Mouse (Mus musculus): ENCODE measurements around the gene Rnd2.
"Not testable (repeated sequence)": the region's sequence is repeated elsewhere in the genome, so short reads cannot be mapped to it uniquely, and the experiment has no call there.

Rnd2 gene

DNA sequence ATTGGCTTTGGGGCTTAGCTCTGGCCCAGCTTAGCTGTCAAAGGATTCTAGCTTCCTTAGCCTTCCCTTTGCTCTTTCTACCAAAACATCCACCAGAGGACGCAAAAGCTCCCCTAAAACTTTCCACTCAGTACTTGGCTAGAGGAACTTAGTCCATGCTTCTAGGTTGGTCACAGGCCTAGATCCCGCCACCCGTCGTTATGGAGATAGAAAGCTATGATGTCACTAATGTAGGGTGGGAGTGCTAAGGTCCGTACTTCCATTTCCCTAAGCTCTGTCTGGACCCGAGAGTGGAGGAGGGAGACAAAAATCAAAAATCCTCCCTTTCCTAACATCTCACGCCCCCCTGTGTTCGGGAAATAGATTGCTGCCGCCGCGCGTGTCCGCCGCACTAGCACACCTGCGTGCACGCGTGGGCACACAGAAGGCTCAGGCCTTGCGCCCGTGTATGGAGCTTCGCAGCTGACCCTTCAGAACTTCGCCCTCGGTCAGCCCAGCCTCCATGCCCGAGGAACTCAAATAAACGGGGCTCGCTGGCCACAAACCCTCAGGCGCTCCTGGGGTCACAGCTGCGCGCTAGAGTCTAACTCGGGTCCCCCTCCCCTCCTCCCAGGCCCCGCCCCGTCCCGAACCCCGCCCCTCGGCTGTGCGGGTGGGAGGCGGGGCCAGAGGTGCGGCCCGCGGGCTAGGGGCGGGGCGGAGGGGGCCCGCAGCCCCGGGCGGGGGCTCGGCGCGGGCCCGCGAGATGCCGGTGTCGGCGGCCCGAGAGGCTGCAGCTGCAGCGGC is 2.9 kb downstream of the Rnd2 start:
- 0 out of 2 replicates have a peak, but pooled peaks have one; percentile 26 for ATAC-seq (ENCODE audit: insufficient number of reproducible peaks, low FRiP score, low TSS enrichment)

DNA sequence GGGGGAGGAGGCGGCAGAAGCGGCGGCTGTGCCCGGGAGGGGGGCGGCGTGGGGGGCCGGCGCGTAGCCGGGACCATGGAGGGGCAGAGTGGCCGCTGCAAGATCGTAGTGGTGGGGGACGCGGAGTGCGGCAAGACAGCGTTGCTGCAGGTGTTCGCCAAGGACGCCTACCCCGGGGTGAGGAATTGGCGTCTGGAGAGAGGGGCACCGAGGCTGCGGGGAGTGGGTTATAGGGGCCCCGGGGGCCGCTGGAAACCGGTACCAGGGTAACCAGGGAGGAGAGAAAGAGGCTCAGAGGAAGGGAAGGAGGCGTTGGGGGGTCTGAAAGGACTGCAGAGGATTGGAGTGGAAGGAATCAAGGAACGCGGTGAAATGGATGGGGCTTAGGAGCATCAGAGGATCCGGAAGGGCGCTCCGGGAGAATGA is 3.5 kb downstream of the Rnd2 start:
- no peak for ATAC-seq (ENCODE audit: insufficient number of reproducible peaks, low FRiP score, low TSS enrichment)

DNA sequence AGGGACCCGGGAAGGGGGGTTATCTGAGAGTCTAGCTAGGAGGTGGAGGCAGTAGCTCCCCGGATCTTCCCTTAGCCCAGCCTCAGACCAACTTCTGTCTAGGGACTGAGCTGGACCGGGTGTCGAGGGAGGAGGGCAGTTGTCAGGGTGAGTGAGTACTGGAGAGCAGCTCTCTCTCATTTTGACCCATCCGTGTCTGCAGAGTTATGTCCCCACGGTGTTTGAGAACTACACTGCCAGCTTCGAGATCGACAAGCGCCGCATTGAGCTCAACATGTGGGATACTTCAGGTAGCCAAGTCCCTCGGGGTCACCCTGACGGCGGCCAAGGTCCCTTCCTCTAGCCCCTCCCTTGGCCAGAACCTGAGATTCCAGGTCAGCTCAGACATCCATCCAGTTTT is 3.9 kb downstream of the Rnd2 start:
- no peak for ATAC-seq (ENCODE audit: insufficient number of reproducible peaks, low FRiP score, low TSS enrichment)

DNA sequence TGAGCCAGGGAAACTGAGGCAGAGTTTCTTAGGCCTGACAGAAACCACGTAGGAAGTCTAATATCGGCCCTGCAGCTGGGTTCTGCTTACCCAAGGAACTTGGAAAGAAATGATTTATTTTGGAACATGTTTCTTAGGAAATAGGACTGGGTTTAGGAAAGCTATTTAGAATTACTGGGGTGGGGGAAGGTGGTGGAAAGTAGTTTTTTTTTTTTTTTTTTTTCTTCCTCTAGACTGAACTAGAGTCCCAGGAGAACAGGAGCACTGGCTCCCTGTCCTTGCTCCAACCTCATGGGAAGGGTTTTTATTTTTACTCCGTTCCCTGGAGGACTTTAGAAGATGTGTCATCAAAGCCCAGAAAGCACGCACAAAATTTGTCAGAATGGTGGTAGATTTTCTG is 4.4 kb downstream of the Rnd2 start:
- no peak for ATAC-seq (ENCODE audit: insufficient number of reproducible peaks, low FRiP score, low TSS enrichment)

DNA sequence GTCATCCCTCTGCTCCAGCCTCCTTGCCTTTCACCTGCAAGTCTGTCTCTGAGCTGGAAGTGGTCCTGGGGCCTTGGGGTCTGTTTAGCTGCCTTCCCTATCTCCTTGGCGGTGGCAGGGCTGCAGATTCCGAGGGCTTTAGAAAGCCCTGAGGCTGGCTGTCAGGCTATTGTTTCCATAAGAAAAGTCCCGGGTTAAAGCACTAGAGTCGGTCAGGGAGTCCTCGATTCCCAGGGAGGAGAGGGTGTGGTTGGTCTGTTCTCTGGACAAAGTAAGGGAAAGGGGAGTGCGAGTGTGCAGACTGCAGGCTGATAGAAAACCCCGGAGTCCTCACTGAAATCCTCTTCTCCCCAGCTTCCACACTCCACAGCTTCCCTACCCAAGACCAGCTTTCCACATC is 5.4 kb downstream of the Rnd2 start:
- ATAC-seq (ENCODE audit: insufficient number of reproducible peaks, low FRiP score, low TSS enrichment) = no peak

DNA sequence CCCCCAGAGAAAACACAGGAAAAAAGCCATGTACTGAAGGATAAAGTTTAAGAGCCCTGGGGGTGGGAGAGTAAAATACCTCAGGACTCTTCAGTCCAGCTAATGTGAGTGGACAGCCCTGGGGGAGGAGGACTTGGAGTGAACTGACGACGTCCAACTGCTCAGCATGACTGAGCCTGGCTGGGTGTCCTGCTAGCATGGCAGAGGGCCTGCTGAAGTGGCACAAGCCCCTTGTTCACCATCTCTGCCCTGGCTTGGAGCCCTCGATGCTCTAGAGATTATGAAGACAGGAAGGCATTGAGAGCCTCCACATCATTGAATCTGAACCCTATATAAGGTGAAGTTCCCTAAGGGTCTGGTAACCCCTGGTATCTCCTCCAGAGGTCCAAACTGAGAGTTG is 7.1 kb downstream of the Rnd2 start:
- ATAC-seq (ENCODE audit: insufficient number of reproducible peaks, low FRiP score, low TSS enrichment) = no peak

DNA sequence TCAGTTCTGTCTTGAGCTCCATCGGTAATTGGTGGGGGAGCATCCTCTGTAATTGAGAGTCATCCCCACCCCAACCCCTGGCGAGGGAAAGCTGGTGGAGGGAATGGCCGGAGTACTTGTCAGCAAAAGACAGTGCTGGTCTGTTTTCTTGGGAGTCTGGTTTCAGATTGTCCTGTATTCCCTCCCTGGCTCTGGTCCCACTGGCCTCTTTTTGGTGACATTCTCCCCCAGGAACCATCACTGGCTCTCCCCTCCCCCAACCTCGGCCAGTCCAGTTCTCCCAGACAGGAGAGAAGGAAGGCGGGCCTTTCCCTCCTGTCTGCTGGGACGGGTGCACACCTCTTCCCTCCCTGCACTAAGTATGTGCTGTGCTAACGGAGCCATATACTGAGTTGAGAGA is 7.5 kb downstream of the Rnd2 start:
- no peak for ATAC-seq (ENCODE audit: insufficient number of reproducible peaks, low FRiP score, low TSS enrichment)

DNA sequence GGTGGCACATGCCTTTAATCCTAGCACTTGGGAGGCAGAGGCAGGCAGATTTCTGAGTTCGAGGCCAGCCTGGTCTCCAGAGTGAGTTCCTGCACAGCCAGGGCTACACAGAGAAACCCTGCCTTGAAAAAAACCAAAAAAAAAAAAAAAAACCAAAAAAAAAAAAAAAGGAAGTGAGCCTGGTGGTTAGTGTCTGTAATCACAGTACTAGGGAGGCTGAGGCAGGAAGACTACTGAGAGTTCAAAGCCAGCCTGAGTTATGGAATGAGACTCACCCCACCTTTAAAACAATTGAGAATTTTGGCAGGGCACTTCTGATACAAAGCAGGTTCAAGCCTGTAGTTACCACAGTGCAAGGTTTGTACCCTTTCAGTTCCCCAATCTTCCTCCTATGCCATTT is 8.9 kb downstream of the Rnd2 start:
- not testable (repeated sequence) for ATAC-seq (ENCODE audit: insufficient number of reproducible peaks, low FRiP score, low TSS enrichment)

DNA sequence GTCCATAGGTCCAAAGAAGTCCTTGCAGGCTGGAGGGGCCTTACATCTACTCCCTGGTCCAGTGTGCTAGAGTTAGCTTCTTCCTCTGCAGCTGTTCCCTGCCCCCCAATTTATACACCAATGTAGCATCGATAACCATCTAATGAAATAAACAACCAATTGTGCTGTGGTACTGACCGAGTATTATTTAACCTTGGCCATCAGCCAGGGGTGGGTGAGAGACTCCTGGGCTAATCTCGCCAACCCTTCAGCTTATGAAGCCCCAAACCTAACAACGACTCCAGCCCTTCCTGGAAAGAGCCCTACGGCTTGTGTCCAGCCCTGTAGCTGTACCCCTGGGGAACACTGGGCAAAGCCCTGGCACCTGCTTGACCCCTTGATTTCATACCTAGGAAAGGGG is 9.5 kb downstream of the Rnd2 start:
- no peak for ATAC-seq (ENCODE audit: insufficient number of reproducible peaks, low FRiP score, low TSS enrichment)

DNA sequence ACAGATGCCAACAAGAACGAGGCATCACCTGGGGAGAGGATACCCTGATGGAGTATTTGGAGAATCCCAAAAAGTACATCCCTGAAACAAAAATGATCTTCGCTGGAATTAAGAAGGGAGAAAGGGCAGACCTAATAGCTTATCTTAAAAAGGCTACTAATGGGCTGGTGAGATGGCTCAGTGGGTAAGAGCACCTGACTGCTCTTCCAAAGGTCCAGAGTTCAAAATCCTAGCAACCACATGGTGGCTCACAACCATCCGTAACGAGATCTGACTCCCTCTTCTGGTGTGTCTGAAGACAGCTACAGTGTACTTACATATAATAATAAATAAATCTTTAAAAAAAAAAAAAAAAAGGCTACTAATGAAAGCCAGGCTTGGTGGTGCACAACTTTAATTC is 11.6 kb downstream of the Rnd2 start:
- not testable (repeated sequence) for ATAC-seq (ENCODE audit: insufficient number of reproducible peaks, low FRiP score, low TSS enrichment)

DNA sequence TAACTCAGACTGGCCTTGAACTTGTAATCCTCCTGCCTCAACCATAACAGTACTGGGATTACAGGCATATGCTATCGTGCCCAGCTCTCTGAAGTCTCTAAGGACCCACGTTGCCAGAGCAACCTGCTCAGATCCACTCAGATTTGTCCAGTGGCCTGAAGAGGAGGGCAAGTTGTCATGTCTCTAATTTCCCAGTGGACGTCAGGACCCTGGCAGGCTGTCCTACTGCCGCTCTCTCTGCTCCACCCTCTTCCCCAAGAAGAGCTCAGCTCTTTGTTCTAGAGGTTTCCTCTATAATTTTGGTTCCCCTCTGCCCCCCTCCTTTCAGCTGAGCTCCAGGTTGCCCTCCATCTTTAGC is 12.4 kb downstream of the Rnd2 start:
- ATAC-seq (ENCODE audit: insufficient number of reproducible peaks, low FRiP score, low TSS enrichment) = no peak

DNA sequence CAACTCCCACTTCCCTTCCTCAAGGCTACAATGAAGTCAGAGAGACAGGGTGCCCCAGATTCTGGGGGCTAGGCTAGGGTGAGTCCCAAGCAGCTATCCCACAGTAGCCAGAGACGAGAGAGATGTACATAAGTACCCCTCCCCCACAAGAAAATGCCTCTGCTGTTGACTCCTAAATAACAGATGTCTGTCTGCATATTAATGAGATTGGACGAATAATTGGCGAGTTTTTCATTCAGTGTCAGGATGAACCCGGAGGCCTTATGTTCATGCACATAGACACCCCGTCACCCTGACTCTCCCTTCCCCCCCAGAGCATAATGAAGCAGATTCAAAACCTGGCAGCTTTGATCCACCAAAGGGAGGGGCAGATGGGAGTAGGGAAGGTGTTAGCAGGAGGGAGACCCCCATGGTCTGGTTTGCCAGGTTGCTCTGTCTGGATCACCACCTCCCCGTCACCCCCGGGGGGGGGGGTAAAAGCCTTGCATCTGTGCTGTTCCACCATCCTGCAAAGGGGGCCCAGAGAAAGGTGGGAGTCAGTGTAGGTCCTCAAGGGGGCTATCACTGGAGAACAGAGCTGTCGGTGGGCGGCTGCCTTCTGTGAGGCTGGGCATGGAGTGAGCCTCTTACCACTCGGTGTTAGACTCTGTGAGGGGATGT is 12.9 kb downstream of the Rnd2 start:
- no peak for ATAC-seq (ENCODE audit: insufficient number of reproducible peaks, low FRiP score, low TSS enrichment)

DNA sequence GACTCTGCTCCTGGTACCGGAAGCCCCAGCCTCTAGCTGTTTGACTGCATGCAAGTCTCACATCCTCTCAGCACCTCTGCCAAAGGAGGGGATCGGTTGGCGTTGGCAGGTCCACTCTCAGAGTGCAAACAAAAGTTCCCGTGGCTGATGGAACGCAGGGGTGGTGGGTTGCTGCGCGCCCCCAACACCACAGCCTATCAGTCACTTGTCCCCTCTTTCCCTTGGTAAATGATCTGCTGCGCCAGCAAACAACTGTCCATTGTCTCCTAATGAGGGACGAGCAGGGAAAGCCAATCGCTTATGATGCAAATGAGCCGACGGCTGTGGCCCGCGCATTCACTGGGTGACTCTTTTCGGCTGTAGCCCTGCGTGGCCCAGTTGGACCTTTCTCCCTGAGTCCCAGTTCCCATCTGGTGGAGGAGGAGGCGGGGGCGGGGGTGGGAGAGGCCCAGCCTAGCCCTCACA is 14.4 kb downstream of the Rnd2 start:
- no peak for ATAC-seq (ENCODE audit: insufficient number of reproducible peaks, low FRiP score, low TSS enrichment)

DNA sequence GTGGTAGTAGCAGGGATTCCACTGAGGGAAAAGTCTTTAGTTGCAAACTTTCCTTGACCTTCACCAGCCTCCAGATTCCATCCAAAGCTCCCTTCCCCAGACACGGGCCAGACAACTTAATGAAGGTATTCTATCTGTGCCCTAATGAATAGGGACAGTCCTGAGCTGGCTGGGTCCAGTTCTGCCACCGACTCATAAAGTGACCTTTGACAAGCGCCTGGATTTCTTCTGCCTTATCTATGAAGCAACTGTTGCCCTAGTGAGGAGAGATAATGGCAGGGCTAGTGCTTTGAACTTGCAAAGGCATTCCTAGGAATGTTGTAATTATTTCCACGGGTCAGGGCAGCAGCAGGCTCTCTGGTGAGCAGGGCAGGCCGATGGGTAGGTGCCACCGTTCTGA is 16.1 kb downstream of the Rnd2 start:
- ATAC-seq (ENCODE audit: insufficient number of reproducible peaks, low FRiP score, low TSS enrichment) = no peak

DNA sequence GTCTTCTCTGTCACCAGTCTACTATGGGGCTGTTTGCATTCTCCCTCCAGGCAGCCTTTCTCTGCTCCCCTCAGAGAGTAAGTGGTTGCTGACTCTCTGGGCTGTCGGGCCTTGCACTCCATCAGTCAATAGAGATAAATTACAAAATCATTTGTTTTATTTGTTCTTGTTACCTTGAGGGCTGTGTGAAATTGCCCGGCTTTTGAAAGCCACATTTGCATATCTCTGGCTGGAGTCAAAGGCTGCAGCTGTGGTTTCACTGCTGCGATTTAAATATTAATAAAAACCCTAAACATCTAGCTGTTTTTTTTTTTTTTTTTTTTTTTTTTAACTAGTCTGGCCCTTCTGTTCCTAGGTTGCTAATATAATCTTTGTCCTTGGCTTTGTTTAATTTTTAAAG is 19.0 kb downstream of the Rnd2 start:
- ATAC-seq (ENCODE audit: insufficient number of reproducible peaks, low FRiP score, low TSS enrichment) = no peak

DNA sequence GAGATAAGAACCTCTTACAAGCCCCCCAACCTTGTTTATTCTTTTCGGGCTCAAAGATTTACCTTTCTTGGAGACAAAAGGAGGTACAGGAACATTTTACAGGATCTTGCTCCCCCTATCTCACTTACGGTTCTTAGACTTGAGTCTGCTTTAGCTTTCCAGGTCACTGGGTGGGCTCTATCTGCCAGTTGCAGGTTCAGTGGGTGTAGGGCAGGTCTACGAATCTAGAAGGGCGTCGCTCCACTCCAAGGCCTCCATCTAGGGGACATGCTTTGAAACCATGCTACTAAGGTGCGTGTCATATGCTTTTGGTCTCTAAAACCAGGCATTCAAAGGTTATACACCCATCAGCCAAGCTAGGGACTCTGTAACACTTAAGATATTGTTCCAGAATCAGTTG is 19.4 kb downstream of the Rnd2 start:
- ATAC-seq (ENCODE audit: insufficient number of reproducible peaks, low FRiP score, low TSS enrichment) = no peak

DNA sequence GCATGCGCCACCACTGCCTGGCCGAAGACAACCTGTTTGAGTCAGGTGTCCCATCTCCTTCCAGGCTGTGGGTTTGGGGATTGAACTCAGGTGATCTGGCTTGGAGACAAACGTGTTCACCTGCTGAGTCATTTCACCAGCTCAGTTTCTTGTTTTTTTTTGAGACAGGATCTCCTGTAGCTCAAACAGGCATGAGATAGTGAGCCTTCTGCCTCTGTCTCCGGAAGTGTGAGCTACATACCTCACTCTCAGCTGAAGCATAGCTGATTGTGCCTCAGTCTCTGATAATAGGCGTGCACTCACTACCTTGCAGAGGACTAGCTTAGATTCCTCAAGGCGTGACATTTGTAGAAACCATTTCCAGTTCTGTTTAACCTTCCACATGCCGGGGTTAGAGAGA is 20.0 kb downstream of the Rnd2 start:
- no peak for ATAC-seq (ENCODE audit: insufficient number of reproducible peaks, low FRiP score, low TSS enrichment)

DNA sequence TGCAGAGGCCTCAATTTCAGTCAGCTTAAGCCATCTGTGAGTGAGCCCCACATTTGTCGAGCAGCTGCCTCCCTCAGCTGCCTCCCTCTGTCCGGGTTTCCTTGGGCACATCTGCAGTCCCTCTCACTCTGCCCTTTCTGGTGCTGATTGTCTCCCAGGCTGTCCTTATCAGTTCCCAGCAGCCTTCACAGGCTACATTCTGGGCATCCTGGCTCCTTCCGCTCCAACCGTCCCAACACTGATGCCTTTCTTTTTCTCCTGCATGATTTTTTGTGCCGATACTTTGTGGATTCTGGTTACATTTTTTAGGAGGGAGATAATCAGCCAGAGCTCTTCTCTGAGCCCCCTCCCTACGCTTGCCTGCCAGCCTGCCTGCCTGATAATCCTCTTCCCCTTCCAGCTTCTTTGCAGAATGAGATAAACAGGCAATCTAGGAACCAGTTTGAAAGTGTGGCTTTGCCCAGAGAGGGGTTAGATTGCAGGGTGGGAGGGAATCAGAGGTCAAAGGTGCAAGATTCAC is 20.8 kb downstream of the Rnd2 start:
- no peak for ATAC-seq (ENCODE audit: insufficient number of reproducible peaks, low FRiP score, low TSS enrichment)

DNA sequence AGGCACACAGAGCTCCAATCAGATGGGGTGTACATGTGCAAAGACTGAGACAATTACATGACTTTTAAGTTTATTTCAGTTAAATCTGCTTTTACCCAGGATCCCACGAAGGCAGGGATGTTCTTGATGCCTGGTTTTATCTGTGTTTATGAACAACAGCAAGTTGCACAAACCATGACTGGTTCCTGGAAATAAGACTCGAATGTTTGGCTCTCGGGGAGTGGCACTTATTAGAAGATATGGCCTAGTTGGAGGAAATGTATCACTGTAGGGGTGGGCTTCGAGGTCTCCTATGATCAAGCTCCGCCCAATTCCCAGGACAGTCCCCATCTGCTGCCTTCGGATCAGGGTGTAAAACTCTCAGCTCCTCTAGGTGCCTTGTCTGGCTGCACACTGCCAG is 21.3 kb downstream of the Rnd2 start:
- no peak for ATAC-seq (ENCODE audit: insufficient number of reproducible peaks, low FRiP score, low TSS enrichment)

DNA sequence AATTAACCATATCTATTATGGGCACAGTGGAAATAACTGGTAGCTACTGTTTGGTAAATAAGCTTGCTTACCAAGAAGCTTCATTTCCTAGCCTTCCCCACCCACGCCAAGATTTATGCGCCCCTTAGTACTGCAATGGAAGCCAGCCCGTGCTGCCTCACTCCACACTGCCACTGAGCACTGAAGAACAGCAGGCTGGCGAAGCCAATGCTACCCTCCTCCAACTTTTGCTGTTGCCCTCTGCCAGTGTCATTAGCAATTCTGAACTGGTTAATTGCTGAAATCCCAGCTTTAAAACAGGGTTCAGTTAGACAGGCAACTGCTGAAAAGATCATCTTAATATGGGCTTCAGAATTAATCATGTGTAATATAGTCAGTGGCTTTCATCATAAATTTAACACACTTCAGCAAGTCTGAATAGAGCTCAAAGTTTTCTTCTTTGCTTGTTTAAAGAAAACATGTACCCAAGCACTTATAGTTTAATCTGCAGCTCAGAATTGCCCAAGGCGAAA is 41.5 kb downstream of the Rnd2 start:
- ATAC-seq (ENCODE audit: insufficient number of reproducible peaks, low FRiP score, low TSS enrichment) = no peak

DNA sequence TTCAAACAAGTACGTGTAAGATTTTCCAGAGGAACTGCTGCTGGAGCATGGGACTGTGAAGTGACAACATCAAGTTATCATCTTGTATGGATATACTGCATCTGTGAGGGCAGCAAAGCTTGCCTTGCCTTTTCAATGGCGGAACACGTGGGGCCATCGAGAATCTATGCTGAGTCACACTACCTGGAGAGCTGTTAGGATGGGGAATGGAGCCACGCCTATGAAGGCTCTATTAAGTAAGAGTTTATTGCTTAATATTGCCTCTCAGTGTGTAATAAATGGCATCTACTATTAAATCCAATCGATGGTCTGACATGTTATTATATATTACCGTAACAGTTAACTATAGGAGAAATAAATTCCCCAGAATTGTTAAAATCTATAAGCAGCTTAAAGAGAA is 42.3 kb downstream of the Rnd2 start:
- ATAC-seq (ENCODE audit: insufficient number of reproducible peaks, low FRiP score, low TSS enrichment) = no peak

DNA sequence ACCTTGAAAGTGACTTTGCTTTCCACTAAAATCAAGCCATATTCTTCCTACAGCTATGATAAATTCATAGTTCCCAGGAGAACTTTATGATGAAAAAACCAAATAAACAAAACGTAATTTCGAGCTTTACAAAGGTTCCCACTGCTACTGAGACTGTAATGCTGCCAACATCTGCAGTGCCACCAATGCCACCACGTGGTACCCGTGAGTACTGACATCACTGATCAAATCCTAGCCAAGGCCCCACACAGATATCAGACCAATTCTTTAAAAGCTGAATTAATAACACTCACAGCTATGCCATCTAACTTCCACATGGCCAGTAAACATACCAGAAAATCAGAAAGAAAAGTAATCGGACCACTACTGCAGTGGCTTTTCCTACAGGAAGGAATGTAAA is 54.1 kb downstream of the Rnd2 start:
- ATAC-seq (ENCODE audit: insufficient number of reproducible peaks, low FRiP score, low TSS enrichment) = no peak

Measured in cerebellum, adult (tissue).